Mouse (Mus musculus) adrenal gland, postnatal 14 days (tissue): ENCODE data around the gene Dnaja4. TPM values are rescaled to one million over a fixed set of nuclear protein-coding genes. Genes with fewer than 3 reads are reported as not detected.
A peak's percentile ranks its signal among the peaks of the same experiment; 100 is the strongest.

Experiments used
- DNase-seq: peaks from one replicate; pipeline ENCODE4 v3.0.0; 2021; ENCODE audit warnings: mixed read lengths
- microRNA-seq, 2 experiments: library from miRNA; unstranded; fragments of <30 nt; microRNA quantifications; one replicate each; pipeline ENCODE4 v1.2.0; 2021
- total RNA-seq: library from RNA; stranded (reverse); gene quantifications from 2 replicates; pipeline ENCODE4 v1.2.3, GENCODE M21; 2021

Gene Dnaja4
- total RNA-seq, 1 experiment from 2014 or later, result 18.2 TPM

DNA sequence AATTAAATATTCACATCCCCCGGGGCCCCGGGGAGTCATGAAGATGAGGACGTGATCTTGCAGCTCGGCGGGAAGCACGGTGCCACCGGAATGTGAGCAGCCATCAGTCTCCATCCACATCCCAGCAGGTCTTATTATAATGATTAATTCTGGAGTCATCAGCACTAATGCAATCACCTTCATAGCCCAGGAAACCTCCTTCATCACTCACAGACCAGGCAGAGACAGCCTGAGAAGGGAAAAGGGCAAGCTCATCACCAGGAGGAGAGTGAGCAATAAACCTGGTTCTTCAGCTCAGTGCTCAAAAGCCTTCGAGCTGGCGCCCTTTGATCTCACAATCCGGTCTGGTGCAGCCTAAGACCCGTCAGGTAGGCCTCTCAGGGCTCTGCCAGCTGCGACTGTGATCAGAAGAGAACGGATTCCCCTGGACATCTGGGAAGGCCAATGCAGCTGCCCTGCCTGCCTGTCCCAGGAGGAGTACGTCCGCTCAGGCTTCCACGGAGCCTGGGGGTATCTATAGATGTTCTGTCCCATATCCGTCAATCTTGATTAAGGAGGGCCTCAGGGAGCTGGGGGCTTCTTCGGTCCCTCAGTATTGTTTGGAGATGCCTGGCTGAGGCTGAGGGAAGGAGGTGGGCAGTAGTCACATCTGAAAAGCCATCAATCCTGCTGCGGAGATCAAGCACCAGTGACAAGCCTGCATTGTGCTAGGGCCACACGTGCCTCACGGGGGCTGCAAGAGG, 53.7 kb downstream of the Dnaja4 start:
- DNase-seq, result no peak

DNA sequence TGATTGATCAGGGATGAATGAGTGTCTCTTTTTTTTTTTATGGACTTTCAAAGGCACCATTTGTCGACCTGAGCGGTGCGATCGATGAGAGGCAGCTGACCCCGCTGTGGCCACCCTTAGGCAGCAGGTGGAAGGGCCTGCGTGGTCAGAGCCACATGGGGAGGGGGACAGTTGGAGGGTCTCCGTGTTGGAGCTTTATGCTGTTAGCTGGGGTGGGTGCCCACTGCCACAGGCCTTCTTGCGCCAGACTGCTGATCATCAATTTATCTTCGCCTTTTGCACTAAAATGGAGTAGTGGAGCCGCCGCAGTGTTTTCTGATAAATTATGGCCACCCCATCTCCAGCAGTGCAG, 54.2 kb downstream of the Dnaja4 start:
- DNase-seq, result no peak

DNA sequence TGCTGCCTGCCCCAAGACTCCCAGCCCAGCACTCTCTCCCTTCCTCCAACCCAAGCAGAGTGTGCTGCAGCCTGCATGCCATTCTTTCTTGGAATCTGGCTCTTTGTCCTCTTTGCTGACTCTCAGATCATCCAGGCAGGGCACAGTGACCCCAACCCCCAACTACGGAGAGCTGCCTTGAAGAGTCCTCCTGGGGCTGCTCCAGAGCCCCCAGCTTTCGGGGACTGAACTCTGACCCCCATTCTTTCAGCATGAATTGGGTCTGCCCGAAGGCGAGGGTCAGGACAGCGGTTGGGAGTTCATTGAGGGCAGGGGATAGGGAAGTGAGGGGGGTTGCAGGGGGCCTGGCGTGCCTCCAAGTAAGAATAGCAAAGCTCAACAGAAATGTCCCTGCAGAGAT, 60.9 kb downstream of the Dnaja4 start:
- DNase-seq, result no peak

DNA sequence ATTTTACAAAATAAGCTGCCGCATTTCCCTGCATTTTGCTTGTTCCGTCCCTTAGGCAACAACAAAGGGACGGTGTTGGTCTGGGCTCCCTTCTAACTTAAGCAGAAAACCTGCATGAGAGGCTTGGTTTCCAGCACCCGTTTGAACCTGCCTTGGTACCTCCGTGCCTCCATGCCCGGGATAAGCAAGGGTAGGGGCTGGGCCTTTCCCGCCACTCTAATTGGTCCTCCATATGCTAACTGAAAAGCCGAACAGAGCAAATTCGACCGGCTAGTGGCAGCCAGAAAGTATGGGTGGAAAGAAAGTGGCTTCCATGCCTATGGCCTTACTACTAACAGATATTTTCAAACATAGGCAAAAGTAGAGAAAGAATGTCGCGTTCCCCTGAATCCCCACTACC, 65.4 kb downstream of the Dnaja4 start:
- DNase-seq, result no peak

DNA sequence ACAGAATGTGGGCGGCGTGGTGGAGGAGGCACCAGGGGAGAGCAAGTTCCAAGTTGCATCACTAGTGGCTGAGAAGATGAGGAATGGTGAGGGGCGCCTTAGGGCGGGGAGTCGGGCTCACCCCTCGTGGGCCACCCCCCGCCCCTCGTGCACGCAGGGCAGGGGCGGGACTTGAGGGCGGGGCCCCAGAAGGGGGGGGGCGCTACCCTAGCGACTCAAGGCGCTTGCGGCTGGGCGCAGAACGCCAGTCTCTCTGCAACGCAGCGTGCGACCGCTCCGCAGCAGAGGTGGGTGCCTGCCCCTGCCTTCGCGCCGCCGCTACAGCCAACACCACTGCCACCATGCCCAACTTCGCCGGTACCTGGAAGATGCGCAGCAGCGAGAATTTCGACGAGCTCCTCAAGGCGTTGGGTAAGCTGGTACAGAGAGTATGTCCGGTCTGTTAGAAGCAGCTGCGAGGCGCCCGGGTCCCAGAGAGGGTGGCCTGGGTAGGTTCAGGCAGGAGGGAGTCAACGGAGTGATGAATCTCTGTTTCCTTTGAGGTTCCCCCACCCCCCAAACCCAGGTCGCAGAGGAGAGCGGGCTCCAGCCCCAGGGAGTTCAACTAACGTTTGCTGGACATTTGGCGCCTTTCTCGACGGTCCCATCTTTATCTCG, 66.0 kb downstream of the Dnaja4 start, which contains the start of gene Crabp1:
Crabp1 (plus strand) TSS at position 188 of the 657 bp plus-strand sequence.
- DNase-seq, result peak; percentile 19

DNA sequence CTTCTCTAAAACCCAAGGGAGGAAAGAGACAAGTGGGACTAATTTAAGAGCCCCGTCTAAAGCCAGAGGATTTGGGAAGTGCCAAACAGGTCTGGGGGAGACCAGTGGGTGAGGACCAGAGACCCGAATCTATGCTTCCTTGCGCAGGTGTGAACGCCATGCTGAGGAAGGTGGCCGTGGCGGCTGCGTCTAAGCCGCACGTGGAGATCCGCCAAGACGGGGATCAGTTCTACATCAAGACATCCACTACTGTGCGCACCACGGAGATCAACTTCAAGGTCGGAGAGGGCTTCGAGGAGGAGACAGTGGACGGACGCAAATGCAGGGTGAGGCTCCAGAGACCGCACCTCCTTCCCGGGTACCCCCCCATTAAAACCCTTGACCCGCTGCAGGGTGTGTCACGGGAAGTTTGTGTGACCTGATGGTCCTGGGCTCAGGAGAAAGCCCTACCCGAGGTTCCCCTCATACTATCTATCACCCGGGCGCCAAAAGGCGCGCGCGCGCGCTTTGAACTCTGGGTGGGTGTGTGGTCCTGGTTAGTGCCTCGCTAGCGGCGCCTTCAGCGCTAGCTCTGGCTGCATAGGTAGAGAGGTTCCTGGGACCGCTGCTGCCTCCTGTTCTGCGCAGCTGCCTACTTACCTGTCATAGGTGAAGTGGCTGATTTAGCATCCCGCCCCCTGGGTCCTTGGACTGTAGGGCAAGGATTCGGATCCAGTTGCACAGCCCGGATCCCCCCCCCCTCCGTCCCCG, 66.8 kb downstream of the Dnaja4 start:
- DNase-seq, result no peak

Small RNA genes lying within 50 kb of the gene (microRNA-seq; reads per million reads assigned to microRNA genes)
- 0 to 0.43 reads per million in 2 experiments for gene Mir5710

Other genes with a start within 250 kb of the Dnaja4 start
- gene Dmxl2, start 197.2 kb upstream of the Dnaja4 start, total RNA-seq, result 13.8 and 17.0 TPM in 2 replicates
- not detected in 2 replicates for gene Sh2d7, start 159.9 kb upstream of the Dnaja4 start, total RNA-seq
- 96.9 and 114 TPM in 2 replicates for gene Cib2, start 138.7 kb upstream of the Dnaja4 start, total RNA-seq
- 704 and 811 TPM in 2 replicates for gene Idh3a, start 112.5 kb upstream of the Dnaja4 start, total RNA-seq
- gene Acsbg1, start 37.0 kb upstream of the Dnaja4 start, total RNA-seq, result 68.3 and 86.2 TPM in 2 replicates
- gene Wdr61, start 35.6 kb downstream of the Dnaja4 start, total RNA-seq, result 71.9 and 72.6 TPM in 2 replicates
- 6.5 and 8.2 TPM in 2 replicates for gene Crabp1, start 65.9 kb downstream of the Dnaja4 start, total RNA-seq
- gene Ireb2, start 164.9 kb downstream of the Dnaja4 start, total RNA-seq, result 48.8 and 53.9 TPM in 2 replicates
- gene Hykk, start 218.4 kb downstream of the Dnaja4 start, total RNA-seq, result 2.4 and 8.6 TPM in 2 replicates